Mouse (Mus musculus) G1E (cell line): ENCODE results near the gene Cnot2.

Experiments
- CTCF ChIP-seq: IDR thresholded peaks from 2 replicates; pipeline ENCODE4 v1.5.1; 2012; ENCODE audit warnings: low read depth, low read length, inconsistent platforms, mixed read lengths
- GATA2 ChIP-seq: IDR thresholded peaks from 2 replicates; pipeline ENCODE4 v1.6.1; 2012; ENCODE audit warnings: low read depth, low read length, inconsistent platforms, borderline replicate concordance
- POLR2AphosphoS5 ChIP-seq: IDR thresholded peaks from 2 replicates; pipeline ENCODE4 v1.6.1; 2012; ENCODE audit warnings: low read depth, low read length, inconsistent platforms; ENCODE audit not compliant: insufficient replicate concordance

GRCm38 (mm10) chr10:116512521-116513253 is 68.6 kb downstream of the Cnot2 start:
- TF ChIP-seq CTCF = no peak
- no peak for TF ChIP-seq GATA2
- no peak for TF ChIP-seq POLR2AphosphoS5
